Mouse (Mus musculus): ENCODE measurements at regions not wholly inside any gene's neighbourhood (a gene's known extent, or its start where the extent isn't known, plus 50 kb on each side); places are given as distances from the start of the nearest gene placed in this dataset.
"Not testable (repeated sequence)": the region's sequence is repeated elsewhere in the genome, so short reads cannot be mapped to it uniquely, and the experiment has no call there.

DNA sequence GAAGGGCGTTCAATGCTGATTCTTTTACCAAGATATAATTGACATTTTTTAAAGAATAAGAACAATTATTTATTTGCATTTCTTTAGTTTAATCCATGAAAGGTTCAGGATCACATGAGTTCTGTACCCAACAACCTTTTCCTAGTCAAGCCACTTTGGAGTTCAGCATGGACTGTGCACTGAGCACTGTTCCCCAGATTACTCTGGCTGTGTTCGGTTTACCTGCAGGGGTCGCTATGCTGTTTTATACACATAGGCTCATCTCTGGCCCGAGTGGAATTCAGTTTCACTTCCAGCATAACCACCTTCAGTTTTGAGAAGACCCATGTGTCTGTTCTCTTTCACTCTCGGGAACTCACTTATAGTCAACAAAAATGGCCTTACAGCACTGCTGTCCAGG lies 93.5 kb upstream of the Smarcad1 start:
- ATAC-seq (replicated peaks; ENCODE audit: poor library complexity, severe bottlenecking), result peak; percentile 25; the same call in 1 of the 2 replicates

- ATAC-seq (replicated peaks; ENCODE audit: poor library complexity, severe bottlenecking), result no peak
Measured at GRCm38 (mm10) chr6:64961608-64962486, 80.5 kb upstream of the Smarcad1 start.

- no peak for ATAC-seq (replicated peaks; ENCODE audit: poor library complexity, severe bottlenecking)
Measured at GRCm38 (mm10) chr6:64962612-64963011, 79.8 kb upstream of the Smarcad1 start.

GRCm38 (mm10) chr6:64964664-64965063 lies 77.7 kb upstream of the Smarcad1 start:
- ATAC-seq (replicated peaks; ENCODE audit: poor library complexity, severe bottlenecking), result no peak

DNA sequence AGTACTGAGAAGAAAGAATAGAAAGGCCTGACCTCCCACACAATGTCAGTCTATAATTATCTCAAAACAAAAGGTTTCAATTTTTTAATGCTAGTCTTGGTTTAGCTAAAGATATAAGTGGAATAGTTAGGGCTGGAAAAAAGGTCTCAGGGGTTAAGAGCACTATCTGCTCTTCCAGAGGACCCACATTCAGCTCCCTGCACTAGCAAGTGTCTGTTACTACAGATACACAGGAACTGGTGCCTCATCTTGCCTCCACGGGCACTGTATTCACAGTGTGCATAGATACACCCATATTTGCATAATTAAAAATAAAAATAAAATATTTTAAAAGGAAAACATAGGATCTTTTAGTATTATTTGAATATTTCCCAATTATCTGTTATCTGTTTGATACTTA lies 77.2 kb upstream of the Smarcad1 start:
- no peak for ATAC-seq (replicated peaks; ENCODE audit: poor library complexity, severe bottlenecking)

- ATAC-seq (replicated peaks; ENCODE audit: poor library complexity, severe bottlenecking), result no peak
Measured at GRCm38 (mm10) chr6:64970158-64970557, 72.2 kb upstream of the Smarcad1 start.

- peak; percentile 82 for ATAC-seq (replicated peaks; ENCODE audit: poor library complexity, severe bottlenecking)
Measured at GRCm38 (mm10) chr6:64973968-64974367, 68.4 kb upstream of the Smarcad1 start.

- not testable (repeated sequence) for ATAC-seq (replicated peaks; ENCODE audit: poor library complexity, severe bottlenecking)
Measured at GRCm38 (mm10) chr6:64974453-64974852, 67.9 kb upstream of the Smarcad1 start.

GRCm38 (mm10) chr6:64982132-64982531 lies 60.3 kb upstream of the Smarcad1 start:
- ATAC-seq (replicated peaks; ENCODE audit: poor library complexity, severe bottlenecking), result no peak

Measured in granulocyte monocyte progenitor cell, adult 5-6 weeks (primary cell).